Mouse (Mus musculus) layer of hippocampus, postnatal 10 days (tissue): ENCODE measurements at regions not wholly inside any gene's neighbourhood (a gene's known extent, or its start where the extent isn't known, plus 50 kb on each side); places are given as distances from the start of the nearest gene placed in this dataset.

ENCODE experiments used
- DNase-seq, 2 experiments: peaks; one replicate each; pipeline ENCODE4 v3.0.0; 2021; ENCODE audit warnings: low spot score in 2 of 2

DNA sequence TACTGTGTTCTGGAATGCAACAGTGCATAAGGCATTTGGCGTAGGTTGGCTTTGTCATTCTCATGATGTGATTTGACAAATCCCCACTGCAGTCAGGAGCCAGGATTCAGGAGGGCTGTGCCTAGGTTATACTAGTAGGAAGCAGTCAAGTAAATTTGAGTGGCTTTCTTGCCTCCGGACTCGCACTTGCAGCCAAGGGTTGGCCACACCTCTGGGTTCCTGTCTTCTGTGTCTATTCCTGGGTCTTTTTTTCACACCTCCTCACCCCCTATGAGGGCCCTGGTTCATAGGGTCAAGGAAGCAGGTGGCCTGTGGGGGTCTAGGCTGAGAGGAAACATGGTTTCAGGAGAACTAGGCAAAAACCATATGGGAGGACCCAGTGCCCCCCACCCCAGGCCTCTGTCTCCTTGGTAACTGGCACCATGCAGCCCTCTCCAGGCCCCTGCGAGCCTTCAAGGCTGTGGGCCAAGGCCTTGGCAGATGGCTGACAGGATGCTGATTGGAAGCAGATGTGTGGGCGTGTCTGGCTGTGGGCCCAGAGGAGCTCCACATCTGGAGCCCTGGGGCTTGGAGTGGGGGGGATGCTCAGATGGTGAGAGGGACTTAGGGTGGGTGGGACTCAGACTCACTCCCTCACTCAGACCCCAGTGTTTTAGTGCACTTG lies 195.7 kb downstream of the Rgs3 start:
- DNase-seq, result peak in 1 of 2 experiments; percentile 33

DNA sequence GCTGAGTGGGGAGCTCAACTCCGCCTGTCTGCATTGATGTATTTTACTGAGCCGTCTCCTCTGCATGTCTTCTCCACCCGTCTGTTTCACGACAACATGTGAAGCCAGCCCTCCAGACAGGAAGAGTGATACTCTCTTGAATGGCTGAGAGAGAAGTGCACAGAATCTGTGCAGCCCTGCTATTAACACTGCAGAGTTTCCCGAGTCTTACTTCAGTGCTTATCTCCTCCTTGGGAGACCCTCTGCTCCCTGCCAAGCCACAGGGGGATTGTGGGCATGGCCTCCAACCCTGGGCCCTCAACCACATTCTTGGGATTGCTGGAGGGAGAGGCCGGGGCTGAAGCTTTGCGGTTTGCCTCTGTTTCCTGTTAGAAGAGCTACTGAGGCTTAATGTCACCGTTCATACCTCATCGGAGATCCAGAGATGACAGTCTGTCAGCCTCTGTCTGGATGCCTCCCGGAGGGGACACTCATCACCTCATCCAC lies 197.1 kb downstream of the Rgs3 start:
- no peak for DNase-seq

DNA sequence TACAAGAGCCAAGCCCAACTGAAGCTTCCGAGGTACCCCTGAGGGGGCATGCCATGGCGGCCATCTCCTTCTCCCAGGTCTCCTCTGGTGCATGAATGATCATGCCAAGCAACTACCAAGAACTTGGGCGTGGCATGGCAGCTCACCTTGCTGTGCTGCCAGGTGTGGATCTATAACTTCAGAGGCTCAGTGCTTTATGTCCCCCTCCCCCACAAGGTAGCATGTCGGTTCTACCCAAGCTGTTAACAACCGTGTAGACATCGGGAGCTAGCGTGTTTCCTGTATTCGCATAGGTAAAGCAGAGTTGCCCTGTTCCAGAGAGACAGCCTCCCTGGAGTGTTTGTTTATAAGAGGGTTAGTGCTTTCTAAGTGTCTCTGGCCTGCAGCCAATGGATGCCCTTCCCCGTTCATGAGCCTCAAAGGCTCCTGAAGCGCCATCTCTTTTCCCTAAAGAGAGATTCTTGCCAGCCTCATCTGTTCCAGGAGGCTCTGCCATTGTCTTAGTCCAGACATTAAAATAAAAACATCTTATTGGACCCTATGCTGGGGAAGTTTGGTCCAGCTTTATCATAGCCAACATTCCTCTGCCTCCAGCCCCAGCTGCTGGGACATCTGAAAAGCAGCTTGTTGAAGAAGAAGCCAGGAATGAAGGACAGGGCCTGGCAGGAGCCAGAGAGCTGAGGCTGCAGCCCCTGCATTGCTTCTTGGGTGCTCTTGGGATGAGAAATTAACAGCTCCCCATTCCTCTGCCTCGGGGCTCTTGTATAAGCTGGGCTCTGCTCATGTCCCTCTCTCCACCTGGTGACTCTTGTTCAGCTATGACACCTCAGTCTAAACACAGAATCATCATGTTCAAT lies 201.3 kb downstream of the Rgs3 start:
- no peak for DNase-seq

DNA sequence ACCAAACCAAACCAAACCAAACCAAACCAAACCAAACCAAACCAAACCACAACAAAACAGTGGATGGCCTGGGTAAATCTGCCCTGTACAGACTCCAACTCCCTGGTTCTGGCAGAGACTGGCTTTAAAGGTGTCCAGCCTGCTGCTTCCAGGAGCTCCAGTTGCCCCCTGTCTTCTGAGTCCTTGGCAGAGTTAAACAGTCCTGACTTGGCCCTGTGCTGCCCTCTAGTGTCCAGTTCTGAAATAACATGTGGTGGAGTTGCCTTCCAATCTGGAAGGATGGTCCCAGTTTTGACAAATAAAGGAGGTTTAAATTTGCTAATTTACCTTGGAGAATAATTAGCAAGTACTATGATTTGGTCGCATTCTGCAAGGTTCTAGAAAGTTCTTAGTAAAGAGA lies 202.0 kb downstream of the Rgs3 start:
- peak; percentile 91 to 92 for DNase-seq

DNA sequence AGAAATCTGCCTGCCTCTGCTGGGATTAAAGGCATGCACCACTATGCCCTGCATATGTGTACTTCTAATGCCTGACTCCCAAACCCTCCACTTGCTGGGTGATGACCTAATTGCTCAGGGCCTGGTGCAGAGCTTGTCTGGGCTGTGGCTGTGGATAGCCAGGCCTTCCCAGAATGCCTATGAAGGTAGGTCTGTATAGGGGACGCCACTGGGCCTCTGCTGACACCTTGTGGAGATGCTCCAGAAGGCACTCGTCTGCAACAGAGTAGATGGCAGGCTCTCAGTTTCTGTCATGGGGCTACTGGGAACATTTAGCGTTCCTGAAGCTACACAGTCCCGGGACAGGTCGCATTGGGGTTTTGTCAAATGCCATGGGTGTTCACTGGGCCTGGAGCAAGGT lies 201.4 kb upstream of the Zfp618 start:
- peak; percentile 88 to 89 for DNase-seq

DNA sequence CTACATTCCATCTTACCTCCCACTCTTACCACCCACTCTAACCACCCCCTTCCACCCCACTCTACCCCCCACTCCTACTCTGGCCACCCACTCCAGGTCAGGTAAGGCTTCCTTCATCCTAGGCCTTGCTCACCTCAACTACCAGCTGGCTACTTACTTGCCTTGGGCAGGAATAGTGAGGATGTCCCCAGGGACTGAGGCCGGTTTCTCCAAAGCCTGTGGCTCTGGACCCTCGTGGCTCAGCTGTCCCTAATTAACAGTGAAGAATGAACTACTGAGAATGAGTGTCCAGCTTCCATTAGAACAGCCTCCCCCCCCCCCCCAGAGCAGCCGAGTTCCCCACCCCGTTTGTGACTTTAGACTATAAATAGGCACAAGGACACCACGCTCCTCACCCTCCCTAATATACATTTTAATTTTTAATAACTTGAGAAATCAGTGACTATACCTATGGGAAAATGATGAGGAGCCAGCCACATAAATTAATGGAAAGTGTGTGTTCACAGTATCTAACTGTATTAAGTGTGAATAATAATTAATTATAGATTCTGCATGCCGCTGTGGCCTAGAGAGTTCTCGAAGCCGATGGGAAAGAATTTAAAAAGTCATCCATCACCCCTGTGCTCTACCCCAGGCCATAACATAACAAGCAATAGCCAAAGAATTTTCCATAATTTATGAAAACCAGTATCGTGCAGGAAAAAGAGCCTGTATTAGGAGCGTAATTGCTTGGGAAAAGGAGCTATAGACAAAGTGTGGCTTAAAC lies 195.7 kb upstream of the Zfp618 start:
- no peak for DNase-seq

DNA sequence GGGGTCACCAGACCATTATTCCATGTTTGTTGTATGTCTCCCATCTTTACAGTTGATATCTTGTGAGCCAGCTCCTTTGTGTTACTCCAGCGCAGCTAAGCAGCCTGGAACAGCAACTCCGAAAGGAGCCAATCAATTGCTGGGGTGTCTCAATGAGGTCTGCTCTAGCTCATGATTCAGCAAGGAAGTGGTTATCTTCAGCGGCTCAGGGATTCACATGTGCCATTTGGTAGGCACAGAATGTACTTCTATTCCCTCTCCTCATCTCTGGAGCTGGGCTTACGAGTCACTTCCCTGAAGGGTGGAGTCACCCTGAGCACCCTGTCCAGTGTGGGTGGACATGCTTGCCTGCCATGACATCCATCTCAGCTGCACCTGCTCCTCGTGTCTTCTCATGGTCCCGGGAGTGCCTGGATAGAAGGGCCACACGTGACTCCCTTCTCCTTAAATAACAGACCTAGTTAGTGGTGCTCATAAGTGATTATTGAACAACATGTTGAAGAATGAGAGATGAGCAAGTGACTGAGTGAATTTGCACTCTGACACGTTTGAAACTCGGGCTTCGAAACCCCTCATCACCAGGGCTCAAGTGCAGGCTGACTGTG lies 190.3 kb upstream of the Zfp618 start:
- DNase-seq, result no peak

DNA sequence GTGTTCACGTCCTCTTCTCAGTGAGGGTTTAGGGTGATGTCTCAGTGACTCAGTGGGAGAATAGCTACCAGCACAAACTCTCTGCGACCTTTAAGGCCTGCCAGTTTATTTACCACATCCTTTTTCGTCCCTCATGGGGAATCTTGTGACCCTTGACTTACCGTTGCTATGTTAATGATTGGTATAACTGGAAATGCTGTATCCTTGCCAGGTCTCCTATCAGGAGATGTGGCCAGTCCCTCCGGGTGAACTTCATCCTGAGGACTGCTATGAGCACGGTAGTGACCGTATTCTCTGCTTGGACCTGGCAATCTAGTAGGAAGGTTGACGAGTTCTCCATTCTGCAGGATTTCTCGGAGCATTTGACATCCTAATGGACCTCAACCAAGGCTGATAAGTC lies 188.5 kb upstream of the Zfp618 start:
- no peak for DNase-seq

DNA sequence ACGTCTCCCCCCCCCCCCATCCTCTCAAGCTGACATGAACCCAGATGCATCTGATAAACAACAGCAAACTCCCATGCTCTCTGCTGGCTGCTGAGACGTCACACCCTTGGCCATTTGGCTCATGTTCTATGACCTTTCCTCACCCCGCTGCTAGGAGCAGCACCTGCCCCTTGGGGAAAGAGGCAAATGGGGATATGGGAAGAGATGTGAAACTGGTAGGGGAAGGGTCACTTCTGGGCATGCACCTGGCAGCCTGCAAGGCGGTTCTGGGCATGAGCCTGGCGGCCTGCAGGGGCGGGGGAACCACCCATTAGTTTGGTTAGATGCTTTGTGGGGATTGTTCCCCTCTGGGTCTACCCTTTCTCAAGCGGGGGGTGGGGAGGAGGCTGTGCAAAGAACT lies 187.9 kb upstream of the Zfp618 start:
- no peak for DNase-seq

DNA sequence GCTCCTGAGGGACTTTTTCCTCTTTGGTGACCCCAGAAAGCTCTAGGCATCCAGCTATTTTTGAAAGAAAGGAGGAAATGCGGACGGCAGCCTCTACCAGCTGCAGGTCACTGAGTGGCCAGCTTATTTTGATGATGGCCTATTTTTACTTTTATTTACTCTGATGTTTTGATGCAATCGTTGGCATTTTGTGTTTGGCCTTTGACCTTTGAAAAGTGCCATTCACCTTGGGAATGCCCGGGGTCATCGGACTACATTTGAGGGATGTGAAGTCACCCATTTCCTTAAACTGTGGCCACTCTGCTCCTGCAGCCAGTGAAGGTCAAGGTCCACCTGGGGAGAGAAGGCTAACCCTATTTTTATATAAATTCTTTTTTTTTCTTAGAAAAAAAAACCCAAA lies 186.8 kb upstream of the Zfp618 start:
- no peak for DNase-seq

DNA sequence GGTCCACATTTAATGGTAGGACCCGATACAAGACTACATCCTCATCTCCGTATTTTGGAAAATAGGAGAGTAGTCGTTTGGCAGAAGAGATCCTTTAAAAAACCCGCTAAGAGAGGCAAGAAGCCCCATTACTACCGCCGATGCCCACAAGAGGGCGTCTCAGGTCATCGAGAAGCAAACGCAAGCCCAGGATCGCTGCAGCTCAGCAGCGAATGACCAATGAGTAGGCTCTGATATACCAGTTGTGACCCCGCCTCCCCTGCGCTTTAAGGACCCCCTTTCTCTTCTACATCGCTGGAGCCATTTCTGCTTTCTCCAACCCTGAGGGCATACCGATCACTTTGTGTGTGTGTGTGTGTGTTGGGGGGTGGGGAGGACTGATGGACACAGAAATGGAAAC lies 185.0 kb upstream of the Zfp618 start:
- DNase-seq, result peak; percentile 94 to 95

DNA sequence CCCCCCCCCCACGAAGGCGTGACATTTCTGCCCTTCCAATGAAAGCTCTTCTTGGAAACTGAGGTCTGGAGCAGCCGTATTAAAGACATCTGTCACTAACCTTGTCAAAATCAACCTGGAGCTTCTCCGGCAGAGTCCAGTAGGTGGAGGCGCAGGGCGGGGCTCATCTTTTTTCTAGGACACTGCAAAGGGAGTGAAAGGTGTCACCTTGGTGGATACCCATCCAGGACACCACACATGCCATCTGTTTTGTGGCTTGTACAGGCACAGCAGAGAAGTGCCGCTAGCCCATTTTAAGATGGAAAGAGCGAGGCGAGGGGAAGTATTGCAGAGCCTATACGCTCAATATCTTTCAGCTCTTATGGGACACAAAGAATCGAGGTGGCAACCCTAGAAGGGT lies 184.5 kb upstream of the Zfp618 start:
- DNase-seq, result no peak

DNA sequence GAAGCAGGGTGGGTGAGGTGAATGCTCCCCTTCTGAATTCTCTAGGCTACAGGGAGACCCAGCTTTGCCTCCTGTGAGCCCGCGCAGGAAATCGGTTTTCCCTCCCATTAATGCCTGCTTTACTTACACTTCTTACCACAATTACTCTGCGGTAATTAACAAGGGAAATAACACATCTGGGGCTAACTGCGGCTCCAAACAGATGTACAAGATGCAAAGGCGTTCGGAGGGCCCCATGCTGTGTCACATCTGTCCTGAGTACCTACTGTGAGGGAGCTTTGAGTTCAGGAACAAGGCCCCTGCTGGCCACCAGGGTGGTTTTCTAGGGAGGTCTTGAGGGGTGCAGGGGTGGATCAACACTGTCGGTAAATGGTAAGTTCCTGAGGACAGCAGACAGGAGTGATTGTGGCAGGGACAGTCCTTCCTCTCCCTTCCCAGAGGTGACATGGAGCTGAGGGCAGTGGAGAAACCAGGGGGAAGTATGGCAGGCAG lies 184.0 kb upstream of the Zfp618 start:
- DNase-seq, result no peak

DNA sequence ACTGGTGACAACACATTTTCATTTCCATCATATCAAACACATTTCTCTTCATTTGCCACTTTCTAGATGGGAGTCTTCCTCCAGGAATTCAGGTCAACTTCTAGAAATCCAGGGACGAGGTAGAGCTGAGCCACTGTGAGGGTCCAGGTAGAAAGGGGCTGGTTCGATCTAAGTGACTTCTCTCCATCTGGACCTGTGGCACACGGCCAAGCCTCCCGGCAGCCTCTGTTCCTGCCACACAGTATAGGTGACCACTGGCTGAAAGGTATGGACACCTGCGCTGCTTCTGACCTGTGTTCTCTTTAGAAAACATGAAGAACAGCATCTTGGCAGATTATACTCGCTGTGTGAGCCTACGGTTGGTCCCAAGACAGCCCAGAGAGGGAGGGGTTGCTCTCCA lies 179.7 kb upstream of the Zfp618 start:
- DNase-seq, result no peak

DNA sequence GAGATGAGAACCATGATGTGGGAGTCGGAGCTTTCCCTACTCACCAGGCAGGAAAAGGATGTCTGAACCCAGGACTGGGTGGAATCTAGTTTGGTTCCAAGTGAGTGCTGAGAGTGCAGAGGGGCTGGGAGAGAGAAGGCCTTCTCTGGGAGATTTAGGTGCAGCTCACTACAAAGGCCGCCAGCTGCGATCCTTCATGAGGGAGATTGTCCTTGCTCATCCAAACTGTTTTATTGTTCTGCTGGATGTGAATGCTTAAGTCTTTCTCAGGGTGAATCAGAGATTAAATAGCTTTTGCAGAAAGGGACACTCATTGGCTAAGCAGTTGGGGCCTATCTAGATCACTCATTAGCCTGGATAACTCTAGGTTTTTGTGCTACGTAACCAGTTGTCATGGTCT lies 175.7 kb upstream of the Zfp618 start:
- no peak for DNase-seq

DNA sequence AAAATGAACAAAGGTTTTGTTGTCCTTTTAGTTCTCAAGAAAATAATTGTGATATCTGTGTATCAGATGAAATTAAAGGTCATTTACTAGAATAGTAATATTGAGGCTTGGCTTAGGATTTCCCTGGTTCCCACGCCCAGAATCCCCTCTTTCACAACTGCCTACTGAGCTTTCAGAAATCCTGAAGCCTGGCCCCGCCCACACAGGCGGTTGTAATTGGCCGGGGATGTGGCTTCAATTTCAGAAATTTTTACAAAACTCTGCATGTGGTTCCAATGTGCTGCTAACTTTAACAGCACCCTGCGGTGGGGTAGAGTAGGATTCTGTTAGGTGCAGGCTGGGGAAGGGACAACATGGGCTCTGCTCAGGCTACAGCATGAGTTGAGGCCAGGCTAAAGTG lies 171.8 kb upstream of the Zfp618 start:
- no peak for DNase-seq

DNA sequence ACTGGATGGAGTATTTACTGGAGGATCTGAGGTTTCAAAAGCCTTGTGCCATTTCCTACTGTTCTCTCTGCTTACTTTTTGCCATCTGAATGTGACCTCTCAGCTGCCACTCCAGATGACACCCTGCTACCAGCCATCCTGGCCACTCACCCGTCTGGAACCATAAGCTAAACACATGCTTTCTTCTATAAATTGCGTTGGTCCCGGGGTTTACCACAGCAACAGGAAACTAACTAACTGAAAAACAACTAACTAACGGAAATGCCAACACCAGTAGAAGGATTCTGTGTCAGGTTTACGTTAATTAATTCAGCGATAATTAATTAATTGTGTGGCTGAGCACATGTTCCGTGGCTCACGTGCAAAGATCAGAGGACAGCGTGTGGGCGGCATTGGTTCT lies 169.8 kb upstream of the Zfp618 start:
- DNase-seq, result no peak

DNA sequence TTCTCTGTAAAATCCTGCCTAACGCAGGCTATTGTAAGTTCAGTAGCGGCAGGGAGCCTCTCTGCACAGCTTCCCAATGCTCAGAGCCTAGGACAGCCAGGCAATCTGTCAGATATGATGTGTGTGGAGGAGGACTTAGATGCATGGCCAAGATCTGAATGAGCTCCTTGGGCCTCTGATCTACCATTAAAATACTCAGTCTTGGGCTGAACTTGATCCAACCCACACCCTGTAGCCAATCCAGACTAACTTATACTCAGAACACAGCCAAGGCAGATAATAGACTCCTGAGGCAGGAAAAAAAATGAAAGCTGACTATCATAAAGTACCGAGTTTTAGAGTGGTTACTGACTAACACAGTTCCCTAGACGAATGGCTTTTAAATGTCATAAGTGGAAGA lies 165.4 kb upstream of the Zfp618 start:
- DNase-seq, result no peak

DNA sequence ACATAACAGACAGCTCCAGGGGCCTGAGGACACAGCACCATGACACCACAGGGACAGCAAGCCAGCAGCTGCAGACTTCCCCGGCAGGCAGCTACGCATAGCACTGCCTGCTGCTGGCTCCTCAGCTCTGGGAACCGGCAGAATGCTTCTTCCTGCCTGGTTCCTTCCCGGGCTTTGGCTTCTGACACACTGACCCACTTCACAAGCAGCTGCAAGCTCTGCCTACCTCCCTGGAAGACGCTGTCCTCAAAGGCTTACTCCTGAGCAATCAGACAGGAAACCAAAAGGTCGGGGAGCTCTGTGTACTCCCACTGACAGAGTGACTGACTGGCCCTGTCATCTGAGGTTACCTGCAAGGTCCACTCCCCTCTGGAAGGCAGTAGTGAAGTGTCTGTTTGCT lies 159.5 kb upstream of the Zfp618 start:
- no peak for DNase-seq

DNA sequence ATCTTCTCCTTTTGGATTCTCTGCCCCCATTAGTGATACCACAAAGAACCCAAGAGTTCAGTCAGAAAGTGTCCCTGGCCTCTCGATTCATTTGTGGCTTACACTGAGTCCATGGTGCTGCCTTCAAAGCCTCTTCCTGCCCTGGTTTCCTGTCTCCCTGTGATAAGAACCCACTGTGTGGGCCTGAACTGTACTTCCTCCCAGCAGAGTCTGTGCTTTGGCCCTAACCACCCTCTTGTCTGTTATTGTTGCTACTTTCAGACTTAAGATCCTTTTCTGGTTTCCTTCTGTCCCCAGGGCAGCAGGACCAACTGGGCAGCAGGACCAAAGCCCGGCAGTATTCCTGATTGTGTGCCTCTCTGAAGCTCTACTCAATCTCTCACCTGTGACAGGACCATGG lies 158.6 kb upstream of the Zfp618 start:
- DNase-seq, result no peak

DNA sequence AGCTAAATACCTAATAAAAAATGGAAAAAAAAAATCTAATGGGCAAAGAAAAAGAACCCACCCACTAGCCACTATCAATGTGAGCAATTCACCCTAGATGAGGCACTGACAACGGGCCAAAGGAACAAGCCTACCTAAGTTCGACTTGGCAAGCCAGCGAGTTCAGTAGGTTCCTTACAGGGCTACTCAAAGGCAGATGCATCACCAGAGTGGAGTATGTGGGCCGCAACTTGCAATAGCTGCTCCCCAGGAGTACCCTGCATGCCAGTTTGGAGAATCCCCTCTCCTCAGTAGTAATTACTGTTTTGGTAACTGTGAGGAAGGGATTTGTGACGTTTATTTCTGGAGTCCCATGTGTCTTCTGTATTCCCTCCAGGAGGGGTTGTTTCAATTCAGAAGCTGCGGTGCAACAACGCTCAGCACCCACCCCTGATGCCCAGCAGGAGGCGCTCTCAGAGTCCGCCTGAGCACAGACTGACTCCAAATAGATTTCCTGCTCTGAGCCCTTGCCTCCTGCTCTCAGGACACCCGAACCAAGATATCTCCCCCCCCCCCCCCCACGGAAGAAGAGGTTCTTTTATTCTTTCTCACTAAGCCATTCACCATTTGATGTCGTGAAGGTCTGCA lies 157.3 kb upstream of the Zfp618 start:
- DNase-seq, result no peak
